Mouse (Mus musculus): Measurements from ENCODE around the gene Dlg3.

The Dlg3 gene

GRCm38 (mm10) chrX:100797851-100798527 is 30.5 kb downstream of the Dlg3 start:
- no peak for DNase-seq (ENCODE audit: low spot score)

DNA sequence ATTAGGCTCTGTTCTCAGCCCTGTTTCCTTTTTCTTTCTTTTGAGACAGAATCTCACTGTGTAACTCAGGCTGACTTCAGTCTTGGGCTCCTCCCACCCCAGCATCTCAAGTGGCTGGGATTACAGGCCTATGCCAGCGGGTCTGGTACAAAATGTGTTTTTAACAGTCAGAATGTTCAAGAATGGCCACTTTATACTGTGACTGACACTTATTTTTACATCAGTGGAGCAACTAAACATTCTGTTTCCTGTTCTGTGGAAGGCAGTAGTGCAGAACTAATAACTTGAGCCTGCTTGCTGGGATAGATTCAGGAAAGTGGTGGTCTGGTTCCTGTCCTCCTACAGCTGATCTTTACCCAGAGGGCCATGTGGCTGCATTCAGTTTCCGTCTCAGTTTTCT is 33.1 kb downstream of the Dlg3 start:
- no peak for DNase-seq (ENCODE audit: low spot score)

- peak; percentile 34 for DNase-seq (ENCODE audit: low spot score)
Measured at GRCm38 (mm10) chrX:100802034-100802433, 34.5 kb downstream of the Dlg3 start.

- DNase-seq (ENCODE audit: low spot score): no peak
Measured at GRCm38 (mm10) chrX:100811129-100811528, 43.6 kb downstream of the Dlg3 start.

GRCm38 (mm10) chrX:100814139-100814538 is 46.6 kb downstream of the Dlg3 start:
- DNase-seq (ENCODE audit: low spot score): no peak

DNA sequence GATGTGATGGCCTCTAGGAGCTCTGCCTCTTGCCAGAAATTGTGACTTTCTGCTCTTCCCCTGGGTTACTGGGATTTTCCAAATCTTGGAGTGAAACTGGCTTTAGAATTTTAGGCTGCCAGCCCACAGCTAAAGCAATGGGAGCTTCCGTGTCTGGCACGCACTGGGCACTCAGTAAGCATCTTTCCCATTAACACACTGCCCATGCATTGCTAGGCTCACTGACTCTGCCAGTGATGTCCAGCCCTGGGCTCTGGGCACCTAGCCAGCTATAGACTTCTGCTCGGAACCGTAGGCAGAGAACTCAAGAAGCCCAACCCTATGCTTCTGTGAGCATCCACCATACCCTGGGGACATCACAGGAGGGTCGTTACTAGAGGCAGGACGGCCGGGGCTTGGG is 48.2 kb downstream of the Dlg3 start:
- DNase-seq (ENCODE audit: low spot score): no peak

DNA sequence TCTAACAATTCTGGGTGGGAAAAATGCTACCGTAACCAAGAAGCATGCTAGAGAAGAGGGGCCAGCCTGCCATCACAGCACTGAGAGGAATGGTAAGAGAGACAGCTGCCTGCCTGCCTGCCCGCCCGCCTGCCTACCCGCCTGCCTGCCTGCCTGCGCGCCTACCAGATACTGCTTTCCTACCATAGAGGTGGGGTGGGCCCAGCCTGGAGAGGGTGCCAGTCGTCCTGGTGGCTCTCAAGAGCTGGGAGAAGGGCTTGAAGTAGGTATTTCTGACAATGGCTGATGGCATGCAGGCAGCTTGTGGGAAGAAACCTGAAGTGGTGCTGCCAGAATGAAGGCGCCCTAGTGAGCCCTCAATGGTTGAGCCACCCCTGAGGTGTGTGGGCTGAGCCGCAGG is 51.2 kb downstream of the Dlg3 start:
- no peak for DNase-seq (ENCODE audit: low spot score)

- no peak for DNase-seq (ENCODE audit: low spot score)
Measured at GRCm38 (mm10) chrX:100821149-100821548, 53.6 kb downstream of the Dlg3 start.

- DNase-seq (ENCODE audit: low spot score): no peak
Measured at GRCm38 (mm10) chrX:100825557-100825956, 58.0 kb downstream of the Dlg3 start.

DNA sequence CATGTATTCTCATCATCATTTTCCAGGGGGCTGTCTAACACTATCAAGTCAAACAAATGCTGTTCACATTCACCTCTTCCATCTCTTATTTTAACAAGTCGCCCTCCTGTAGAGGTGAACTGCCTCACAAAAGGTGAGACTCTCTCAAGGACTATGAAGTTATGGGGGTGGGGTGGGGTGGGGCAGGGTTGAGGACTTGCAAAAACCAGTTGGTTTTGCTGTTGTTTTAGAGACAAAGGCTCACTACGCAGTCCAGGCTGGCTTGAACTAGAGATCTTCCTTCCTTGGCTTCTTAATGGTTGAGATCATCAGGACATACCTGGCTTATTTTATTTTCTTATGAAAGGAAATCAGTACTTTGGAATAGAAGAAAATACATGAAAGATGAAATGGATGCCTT is 65.3 kb downstream of the Dlg3 start:
- no peak for DNase-seq (ENCODE audit: low spot score)

DNA sequence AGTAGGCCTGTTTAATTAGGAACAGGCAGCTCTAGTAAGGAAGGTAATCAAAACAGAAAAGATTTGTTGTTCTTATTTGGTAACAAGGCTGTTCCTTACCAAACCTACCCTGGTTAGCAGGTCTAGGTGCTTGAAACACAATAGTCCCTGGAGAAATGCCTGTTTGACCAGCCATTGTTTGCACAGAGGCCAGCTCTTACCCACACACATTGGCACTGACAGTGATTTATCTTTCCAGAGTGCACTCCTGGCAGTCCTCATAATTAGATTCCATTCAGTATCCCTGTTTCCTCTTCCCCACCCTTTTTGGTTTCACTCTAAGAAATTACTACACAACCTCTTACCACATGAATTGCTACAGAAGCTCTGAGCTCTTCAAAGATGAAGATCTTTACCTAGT is 71.7 kb downstream of the Dlg3 start:
- no peak for DNase-seq (ENCODE audit: low spot score)
